Mouse (Mus musculus) E14TG2a.4 (cell line): ENCODE data around the gene Ttll8.

Experiments
- CTCF ChIP-seq: conservative IDR thresholded peaks from 2 replicates; pipeline ENCODE4 v1.5.1; 2014; ENCODE audit warnings: low read length
- NANOG ChIP-seq: IDR thresholded peaks from 2 replicates; pipeline ENCODE4 v1.6.1; 2014; ENCODE audit warnings: borderline replicate concordance, low read length, mixed read lengths
- POU5F1 ChIP-seq: IDR thresholded peaks from 2 replicates; pipeline ENCODE4 v1.6.1; 2014; ENCODE audit warnings: low read length, borderline replicate concordance

- TF ChIP-seq CTCF (no peak), NANOG (no peak), POU5F1 (no peak)
These were observed 110.6 kb downstream of the Ttll8 start for GRCm38 (mm10) chr15:88843486-88844097.
